Mouse (Mus musculus): ENCODE results near the gene Mbd4.

DNA sequence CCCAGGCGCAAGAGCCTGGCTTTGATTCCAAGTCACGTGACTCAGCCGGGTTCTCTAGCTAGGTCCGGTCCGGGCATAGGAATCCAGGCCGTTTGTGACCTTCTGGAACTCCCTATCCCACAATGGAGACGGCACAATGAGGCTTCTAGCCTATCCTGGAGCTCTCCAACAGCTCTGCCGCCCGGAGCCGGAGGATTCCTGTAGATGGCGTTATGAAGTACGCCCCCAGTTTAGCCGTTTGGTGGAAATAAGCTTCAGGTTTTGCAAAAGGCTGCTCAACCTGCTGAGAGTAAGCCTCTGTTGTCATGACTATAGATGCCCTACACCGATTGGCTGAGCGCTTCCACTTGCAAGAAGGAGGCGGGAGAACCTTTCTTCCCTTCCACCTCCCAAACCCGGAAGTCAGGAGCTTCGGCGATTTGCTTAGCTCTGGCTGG, 15.0 kb downstream of the Mbd4 start, which contains the start of gene Efcab12:
- TF ChIP-seq CTCF (IDR thresholded peaks at IDR 0.05; ENCODE audit: insufficient read depth, low read length) (no peak), POLR2A (IDR thresholded peaks at IDR 0.05; ENCODE audit: borderline replicate concordance, extremely low read depth, low read depth, low read length) (peak; percentile 31; the same call in 1 of the 2 replicates)

Data from lung, adult 2 months (tissue).